Mouse (Mus musculus) limb, embryonic 11.5 days (tissue): ENCODE results near the gene Fars2. TPM values are rescaled to one million over a fixed set of nuclear protein-coding genes. Genes with fewer than 3 reads are reported as not detected.

Experiments
- ATAC-seq: fragments of 200-750 bp; cut with Nextera tagmentation; 2 replicates; pipeline ENCODE4 v1.8.0; 2017; ENCODE audit warnings: low read depth; ENCODE audit not compliant: insufficient number of reproducible peaks, low FRiP score, low TSS enrichment
- DNase-seq: peaks from one replicate; pipeline ENCODE4 v3.0.0-alpha.2; 2015; ENCODE audit warnings: low spot score
- H3K27ac ChIP-seq: fragments of 300-500 bp; sonication (generic); replicated peaks from 2 replicates; pipeline ENCODE4 v1.5.1; 2014; ENCODE audit warnings: low read depth, mild to moderate bottlenecking, low read length
- H3K27me3 ChIP-seq: fragments of 300-500 bp; sonication (generic); 2 replicates; pipeline ENCODE4 v1.6.1; 2014; ENCODE audit warnings: mild to moderate bottlenecking, low read length, mixed read lengths; ENCODE audit not compliant: control insufficient read depth, insufficient read depth
- H3K36me3 ChIP-seq: fragments of 300-500 bp; sonication (generic); 2 replicates; pipeline ENCODE4 v1.6.1; 2014; ENCODE audit warnings: mild to moderate bottlenecking, low read length, moderate library complexity, mixed read lengths; ENCODE audit not compliant: control insufficient read depth, insufficient read depth
- H3K4me1 ChIP-seq: fragments of 300-500 bp; sonication (generic); 2 replicates; pipeline ENCODE4 v1.6.1; 2014; ENCODE audit warnings: low read length, mixed read lengths; ENCODE audit not compliant: control insufficient read depth, insufficient read depth
- H3K4me2 ChIP-seq: fragments of 300-500 bp; sonication (generic); 2 replicates; pipeline ENCODE4 v1.6.1; 2014; ENCODE audit warnings: low read depth, mild to moderate bottlenecking, moderate library complexity; ENCODE audit not compliant: severe bottlenecking
- H3K4me3 ChIP-seq: fragments of 300-500 bp; sonication (generic); 2 replicates; pipeline ENCODE4 v1.5.1; 2014; ENCODE audit warnings: low read depth, low read length
- H3K9ac ChIP-seq: fragments of 300-500 bp; sonication (generic); 2 replicates; pipeline ENCODE4 v1.6.1; 2014; ENCODE audit warnings: mild to moderate bottlenecking, low read length
- H3K9me3 ChIP-seq: fragments of 300-500 bp; sonication (generic); 2 replicates; pipeline ENCODE4 v1.6.1; 2016; ENCODE audit warnings: low read length; ENCODE audit not compliant: control insufficient read depth
- WGBS: fragments of 180-500 bp; shearing (Covaris S2); extraction: QIAGEN DNeasy Blood & Tissue Kit; methylation state at CpG from one replicate; pipeline ENCODE4 v1.1.7; 2014; 5-methylcytosine and 5-hydroxymethylcytosine counted together
- polyA plus RNA-seq: library from polyadenylated mRNA; unstranded; fragments of >200 nt; fragmentation: Nextera tagmentation; extraction: Ambion mirVana; gene quantifications from 2 replicates; pipeline ENCODE4 v1.2.1, GENCODE M21; 2014

The Fars2 gene
- polyA plus RNA-seq, 1 experiment from 2014 or later = 25.9 TPM

- H3K36me3 ChIP-seq = no peaks in the 10 kb centered on the region
- no peaks in the 10 kb centered on the region for H3K9me3 ChIP-seq
- H3K4me2 ChIP-seq = no peak overlapping the region
- 12% methylated on average over 6 of the region's 6 CpGs for WGBS
- DNase-seq (peak; percentile 88), ATAC-seq (no peak)
- peaks cover 10% of the 10 kb centered on the region for H3K4me1 ChIP-seq
- H3K4me3 ChIP-seq = no peak overlapping the region
- H3K27me3 ChIP-seq = no peaks in the 10 kb centered on the region
- no peak overlapping the region for H3K27ac ChIP-seq
- H3K9ac ChIP-seq = no peak overlapping the region
Measured at GRCm38 (mm10) chr13:36282018-36282417, 164.8 kb downstream of the Fars2 start.

- H3K4me3 ChIP-seq = no peak overlapping the region
- H3K9me3 ChIP-seq = no peaks in the 10 kb centered on the region
- H3K36me3 ChIP-seq = no peaks in the 10 kb centered on the region
- 24% methylated on average over 7 of the region's 7 CpGs for WGBS
- ATAC-seq (peak; percentile 60; the same call in 1 of the 2 replicates), DNase-seq (peak; percentile 48)
- H3K4me1 ChIP-seq = peaks cover 10% of the 10 kb centered on the region
- no peak overlapping the region for H3K27ac ChIP-seq
- no peaks in the 10 kb centered on the region for H3K27me3 ChIP-seq
- no peak overlapping the region for H3K9ac ChIP-seq
- H3K4me2 ChIP-seq = no peak overlapping the region
Measured at GRCm38 (mm10) chr13:36282785-36283544, 165.8 kb downstream of the Fars2 start.

GRCm38 (mm10) chr13:36283545-36284067, 166.4 kb downstream of the Fars2 start:
- no peaks in the 10 kb centered on the region for H3K36me3 ChIP-seq
- no peak overlapping the region for H3K4me2 ChIP-seq
- peaks cover 10% of the 10 kb centered on the region for H3K4me1 ChIP-seq
- H3K9me3 ChIP-seq = no peaks in the 10 kb centered on the region
- no peak for DNase-seq
- WGBS = 45% methylated on average over 7 of the region's 7 CpGs
- ATAC-seq = no peak
- H3K4me3 ChIP-seq = no peak overlapping the region
- H3K9ac ChIP-seq = no peak overlapping the region
- no peak overlapping the region for H3K27ac ChIP-seq
- H3K27me3 ChIP-seq = no peaks in the 10 kb centered on the region

GRCm38 (mm10) chr13:36284097-36284496, 166.9 kb downstream of the Fars2 start:
- no peak overlapping the region for H3K4me3 ChIP-seq
- H3K4me1 ChIP-seq = peaks cover 10% of the 10 kb centered on the region
- no peaks in the 10 kb centered on the region for H3K36me3 ChIP-seq
- ATAC-seq (no peak), DNase-seq (no peak)
- H3K27me3 ChIP-seq = no peaks in the 10 kb centered on the region
- H3K9me3 ChIP-seq = no peaks in the 10 kb centered on the region
- H3K27ac ChIP-seq = no peak overlapping the region
- H3K9ac ChIP-seq = no peak overlapping the region
- H3K4me2 ChIP-seq = no peak overlapping the region
- 79% methylated on average over 1 of the region's 1 CpGs for WGBS

- no peak for ATAC-seq
- H3K4me3 ChIP-seq = no peak overlapping the region
- peaks cover 10% of the 10 kb centered on the region for H3K4me1 ChIP-seq
- no peaks in the 10 kb centered on the region for H3K9me3 ChIP-seq
- no peak overlapping the region for H3K9ac ChIP-seq
- no peak for DNase-seq
- 91% methylated on average over 2 of the region's 2 CpGs for WGBS
- no peaks in the 10 kb centered on the region for H3K27me3 ChIP-seq
- H3K36me3 ChIP-seq = no peaks in the 10 kb centered on the region
- no peak overlapping the region for H3K27ac ChIP-seq
- no peak overlapping the region for H3K4me2 ChIP-seq
Measured at GRCm38 (mm10) chr13:36285235-36285634, 168.0 kb downstream of the Fars2 start.

GRCm38 (mm10) chr13:36293511-36293910, 176.3 kb downstream of the Fars2 start:
- H3K27ac ChIP-seq = no peak overlapping the region
- no peak for ATAC-seq

GRCm38 (mm10) chr13:36294503-36294902, 177.3 kb downstream of the Fars2 start:
- Histone ChIP-seq H3K4me2 (no peak overlapping the region), H3K27ac (no peak overlapping the region), H3K9me3 (no peaks in the 10 kb centered on the region), H3K4me3 (no peak overlapping the region), H3K4me1 (no peaks in the 10 kb centered on the region), H3K9ac (no peak overlapping the region), H3K36me3 (no peaks in the 10 kb centered on the region), H3K27me3 (no peaks in the 10 kb centered on the region)
- 92% methylated on average over 5 of the region's 5 CpGs for WGBS
- ATAC-seq (no peak), DNase-seq (no peak)

More at GRCm38 (mm10) chr13:36293511-36293910, 176.3 kb downstream of the Fars2 start:
- H3K9me3 ChIP-seq = no peaks in the 10 kb centered on the region
- H3K4me3 ChIP-seq = no peak overlapping the region
- no peak overlapping the region for H3K4me2 ChIP-seq
- no peaks in the 10 kb centered on the region for H3K27me3 ChIP-seq
- H3K9ac ChIP-seq = no peak overlapping the region
- no peaks in the 10 kb centered on the region for H3K4me1 ChIP-seq
- 60% methylated on average over 3 of the region's 3 CpGs for WGBS
- no peaks in the 10 kb centered on the region for H3K36me3 ChIP-seq
- no peak for DNase-seq

- Histone ChIP-seq H3K9me3 (no peaks in the 10 kb centered on the region), H3K27ac (no peak overlapping the region), H3K27me3 (no peaks in the 10 kb centered on the region), H3K4me1 (no peaks in the 10 kb centered on the region), H3K9ac (no peak overlapping the region), H3K4me3 (no peak overlapping the region), H3K4me2 (no peak overlapping the region), H3K36me3 (no peaks in the 10 kb centered on the region)
- DNase-seq = no peak
- 58% methylated on average over 6 of the region's 6 CpGs for WGBS
- ATAC-seq = no peak
Measured at GRCm38 (mm10) chr13:36295848-36296247, 178.6 kb downstream of the Fars2 start.
